Mouse (Mus musculus): Measurements from ENCODE around the gene Lpin2. TPM values are rescaled to one million over a fixed set of nuclear protein-coding genes. Genes with fewer than 3 reads are reported as not detected.

Gene Lpin2
- polyA plus RNA-seq (2012; rRNA removed) = 30.2 and 31.5 TPM in 2 replicates

DNA sequence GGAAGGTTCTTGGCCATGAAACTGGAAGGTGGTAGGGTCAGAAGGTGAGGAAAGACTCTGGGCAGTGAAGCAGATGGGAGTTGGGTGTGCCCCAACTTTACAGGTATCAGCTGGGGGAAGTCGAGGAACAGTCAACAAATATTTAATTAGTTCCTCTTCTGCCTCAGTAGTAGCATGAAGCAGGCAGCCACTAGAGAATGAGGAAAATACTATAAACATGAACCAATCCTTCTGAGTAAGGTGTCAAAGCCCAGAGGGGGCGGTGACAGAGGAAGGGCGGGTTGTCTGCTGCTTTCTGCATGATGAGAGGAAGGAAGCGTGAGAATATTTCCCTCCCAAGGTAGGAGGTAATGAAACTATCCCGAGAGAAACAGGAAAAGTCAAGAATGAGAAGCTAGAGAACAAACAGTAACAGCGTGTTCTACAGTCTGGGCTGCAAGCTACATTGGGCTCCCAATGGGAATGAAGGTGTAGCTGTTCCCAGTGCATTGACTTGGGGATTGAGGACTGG lies at the start of gene Lpin2:
Gene Lpin2, plus strand, starts transcription at position 350 of the 511 bp plus-strand sequence.
- Histone ChIP-seq H3K4me3 (replicated peaks; ENCODE audit: insufficient read depth, low read depth, low read length) (peak within 1 kb of the TSS; percentile 94), H3K27me3 (ENCODE audit: control insufficient read depth, insufficient read depth, low read length) (no peaks in the 10 kb centered on the region), H3K27ac (ENCODE audit: insufficient read depth, low read length) (no peak within 1 kb of the TSS), H3K4me1 (ENCODE audit: control insufficient read depth, insufficient read depth, low read length) (no peaks in the 10 kb centered on the region)
- DNase-seq = no peak
- WGBS = 57% methylated on average over 6 of the region's 6 CpGs
- no peak for TF ChIP-seq POLR2A (IDR thresholded peaks at IDR 0.05; ENCODE audit: borderline replicate concordance, insufficient read depth, low read length)
- TF ChIP-seq CTCF (IDR thresholded peaks at IDR 0.05; ENCODE audit: borderline replicate concordance, insufficient read depth, low read depth, low read length) = no peak

GRCm38 (mm10) chr17:71132856-71133439 lies 49.4 kb upstream of the Lpin2 start:
- 88% methylated on average over 11 of the region's 11 CpGs for WGBS
- Histone ChIP-seq H3K27me3 (ENCODE audit: control insufficient read depth, insufficient read depth, low read length) (no peaks in the 10 kb centered on the region), H3K27ac (ENCODE audit: insufficient read depth, low read length) (no peak overlapping the region), H3K4me3 (replicated peaks; ENCODE audit: insufficient read depth, low read depth, low read length) (no peak overlapping the region), H3K4me1 (ENCODE audit: control insufficient read depth, insufficient read depth, low read length) (no peaks in the 10 kb centered on the region)
- TF ChIP-seq CTCF (IDR thresholded peaks at IDR 0.05; ENCODE audit: borderline replicate concordance, insufficient read depth, low read depth, low read length) = no peak
- TF ChIP-seq POLR2A (IDR thresholded peaks at IDR 0.05; ENCODE audit: borderline replicate concordance, insufficient read depth, low read length) = no peak
- no peak for DNase-seq

DNA sequence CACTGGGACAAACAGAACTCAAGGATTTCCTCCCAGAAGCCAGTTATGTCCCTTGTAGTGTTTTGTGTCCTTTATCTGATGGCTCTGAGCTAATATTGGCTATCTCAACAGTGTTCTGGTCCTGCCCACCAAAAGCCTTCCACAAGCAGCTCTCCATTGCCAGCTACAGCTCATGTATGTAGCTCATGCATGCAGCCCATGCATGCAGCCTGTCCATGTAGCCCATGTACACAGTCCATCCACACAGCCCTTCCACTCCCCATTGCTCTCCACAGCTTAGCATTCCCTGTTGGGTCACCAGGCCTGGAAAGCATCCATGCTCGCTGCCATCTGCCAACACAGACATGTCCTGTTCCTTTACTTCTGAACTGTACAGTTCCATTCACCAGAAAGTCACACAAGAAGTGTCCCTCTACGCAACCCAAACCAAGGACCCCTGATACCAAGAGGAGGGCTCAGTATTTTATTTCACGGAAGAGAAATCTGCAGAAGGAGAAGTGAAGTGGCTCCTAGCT lies 47.9 kb upstream of the Lpin2 start:
- Histone ChIP-seq H3K4me3 (replicated peaks; ENCODE audit: insufficient read depth, low read depth, low read length) (no peak overlapping the region), H3K27ac (ENCODE audit: insufficient read depth, low read length) (no peak overlapping the region), H3K27me3 (ENCODE audit: control insufficient read depth, insufficient read depth, low read length) (no peaks in the 10 kb centered on the region), H3K4me1 (ENCODE audit: control insufficient read depth, insufficient read depth, low read length) (no peaks in the 10 kb centered on the region)
- 72% methylated on average over 3 of the region's 3 CpGs for WGBS
- no peak for DNase-seq
- TF ChIP-seq POLR2A (IDR thresholded peaks at IDR 0.05; ENCODE audit: borderline replicate concordance, insufficient read depth, low read length) (no peak), CTCF (IDR thresholded peaks at IDR 0.05; ENCODE audit: borderline replicate concordance, insufficient read depth, low read depth, low read length) (no peak)

GRCm38 (mm10) chr17:71135108-71135507 lies 47.3 kb upstream of the Lpin2 start:
- DNase-seq = no peak
- Histone ChIP-seq H3K4me1 (ENCODE audit: control insufficient read depth, insufficient read depth, low read length) (no peaks in the 10 kb centered on the region), H3K27ac (ENCODE audit: insufficient read depth, low read length) (no peak overlapping the region), H3K27me3 (ENCODE audit: control insufficient read depth, insufficient read depth, low read length) (no peaks in the 10 kb centered on the region), H3K4me3 (replicated peaks; ENCODE audit: insufficient read depth, low read depth, low read length) (no peak overlapping the region)
- WGBS = 80% methylated on average over 5 of the region's 5 CpGs
- TF ChIP-seq CTCF (IDR thresholded peaks at IDR 0.05; ENCODE audit: borderline replicate concordance, insufficient read depth, low read depth, low read length) (no peak), POLR2A (IDR thresholded peaks at IDR 0.05; ENCODE audit: borderline replicate concordance, insufficient read depth, low read length) (no peak)

DNA sequence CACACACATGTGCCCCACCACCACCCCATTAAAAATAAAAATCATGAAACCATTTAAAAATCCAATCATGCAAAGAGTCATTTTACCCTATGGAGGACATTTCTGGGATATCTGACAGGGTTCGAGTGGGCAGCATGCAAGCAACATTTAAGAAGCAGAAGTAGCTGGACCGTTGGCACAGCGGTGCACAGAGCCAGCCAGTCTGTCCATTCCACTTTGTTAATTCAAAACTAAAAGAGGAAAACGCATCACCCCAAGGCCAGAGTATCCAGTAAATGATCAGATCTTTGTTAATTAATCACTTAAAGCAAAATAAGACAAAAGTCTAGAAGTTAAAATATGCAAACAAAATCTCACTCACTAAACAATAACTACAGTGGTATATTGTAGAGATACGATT lies 46.5 kb upstream of the Lpin2 start:
- Histone ChIP-seq H3K27ac (ENCODE audit: insufficient read depth, low read length) (no peak overlapping the region), H3K4me3 (replicated peaks; ENCODE audit: insufficient read depth, low read depth, low read length) (no peak overlapping the region), H3K27me3 (ENCODE audit: control insufficient read depth, insufficient read depth, low read length) (no peaks in the 10 kb centered on the region), H3K4me1 (ENCODE audit: control insufficient read depth, insufficient read depth, low read length) (no peaks in the 10 kb centered on the region)
- no peak for TF ChIP-seq CTCF (IDR thresholded peaks at IDR 0.05; ENCODE audit: borderline replicate concordance, insufficient read depth, low read depth, low read length)
- no peak for TF ChIP-seq POLR2A (IDR thresholded peaks at IDR 0.05; ENCODE audit: borderline replicate concordance, insufficient read depth, low read length)
- DNase-seq = no peak
- 59% methylated on average over 5 of the region's 5 CpGs for WGBS

DNA sequence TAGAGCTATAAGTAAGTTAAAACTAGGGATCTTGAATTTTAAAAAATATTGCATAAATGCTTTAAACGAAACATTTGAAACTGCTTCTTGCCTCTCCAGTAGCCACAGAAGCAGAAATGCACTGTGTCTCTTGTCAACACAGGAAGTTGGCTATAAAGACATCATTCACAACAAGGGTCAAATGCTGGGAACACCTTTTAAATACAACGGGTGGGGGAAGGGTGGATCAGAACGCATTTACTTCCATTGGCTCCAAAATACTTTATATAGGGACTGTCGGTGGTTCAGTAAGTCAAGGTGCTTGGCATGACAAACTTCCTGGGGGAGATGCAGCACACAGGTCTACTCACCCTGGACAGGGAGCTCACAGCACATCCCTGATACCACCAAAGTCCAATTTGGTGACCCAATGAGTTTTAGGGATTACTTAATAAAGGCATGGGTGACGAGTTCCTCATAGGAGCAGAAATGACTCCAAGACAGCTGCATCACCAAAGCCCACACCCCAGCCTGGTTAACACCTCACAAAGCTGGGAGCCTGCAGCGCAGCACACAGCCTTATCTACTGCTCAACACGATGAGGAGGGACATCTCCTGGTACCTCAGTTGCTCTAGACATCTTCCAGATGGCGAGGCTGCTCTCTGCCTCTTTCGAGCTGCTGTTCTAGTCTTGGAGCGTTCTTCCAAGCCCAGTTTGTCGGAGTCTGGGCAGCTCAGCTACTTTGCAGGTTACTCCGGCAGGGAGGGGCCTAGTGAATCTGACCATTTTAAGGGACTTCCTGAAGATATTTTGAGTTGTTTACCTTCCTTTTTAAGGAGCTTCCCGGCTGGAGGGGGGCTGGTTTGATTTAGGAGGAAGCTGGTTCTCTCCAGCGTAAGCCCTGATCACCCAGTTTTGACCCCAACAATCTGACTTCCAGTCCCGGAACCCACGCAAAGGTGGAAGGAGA lies 45.7 kb upstream of the Lpin2 start:
- no peak overlapping the region for H3K4me3 ChIP-seq (replicated peaks; ENCODE audit: insufficient read depth, low read depth, low read length)
- H3K27me3 ChIP-seq (ENCODE audit: control insufficient read depth, insufficient read depth, low read length) = no peaks in the 10 kb centered on the region
- no peaks in the 10 kb centered on the region for H3K4me1 ChIP-seq (ENCODE audit: control insufficient read depth, insufficient read depth, low read length)
- no peak for TF ChIP-seq CTCF (IDR thresholded peaks at IDR 0.05; ENCODE audit: borderline replicate concordance, insufficient read depth, low read depth, low read length)
- TF ChIP-seq POLR2A (IDR thresholded peaks at IDR 0.05; ENCODE audit: borderline replicate concordance, insufficient read depth, low read length) = no peak
- H3K27ac ChIP-seq (ENCODE audit: insufficient read depth, low read length) = no peak overlapping the region
- 86% methylated on average over 16 of the region's 16 CpGs for WGBS
- no peak for DNase-seq

DNA sequence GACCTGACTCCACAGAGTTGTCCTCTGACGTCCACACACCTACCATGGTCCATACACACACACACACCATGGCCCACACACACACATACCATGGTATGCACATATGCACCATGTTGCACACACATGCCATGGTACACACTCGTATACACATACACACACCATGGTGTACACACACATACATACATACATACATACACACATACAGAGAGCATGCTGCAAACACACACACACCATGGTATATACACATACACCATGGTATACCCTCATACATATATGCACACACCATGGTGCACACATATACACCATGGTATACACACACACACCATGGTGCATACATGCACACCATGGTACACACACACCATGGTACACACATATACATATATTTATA lies 45.0 kb upstream of the Lpin2 start:
- WGBS = 91% methylated on average over 2 of the region's 2 CpGs
- TF ChIP-seq POLR2A (IDR thresholded peaks at IDR 0.05; ENCODE audit: borderline replicate concordance, insufficient read depth, low read length) = no peak
- no peak for TF ChIP-seq CTCF (IDR thresholded peaks at IDR 0.05; ENCODE audit: borderline replicate concordance, insufficient read depth, low read depth, low read length)
- H3K4me3 ChIP-seq (replicated peaks; ENCODE audit: insufficient read depth, low read depth, low read length) = no peak overlapping the region

More for the DNA sequence above, 45.0 kb upstream of the Lpin2 start:
- Histone ChIP-seq H3K4me1 (ENCODE audit: control insufficient read depth, insufficient read depth, low read length) (no peaks in the 10 kb centered on the region), H3K27me3 (ENCODE audit: control insufficient read depth, insufficient read depth, low read length) (no peaks in the 10 kb centered on the region), H3K27ac (ENCODE audit: insufficient read depth, low read length) (no peak overlapping the region)
- no peak for DNase-seq
